Mouse (Mus musculus) spleen, adult 18-20 months (tissue): ENCODE data around the gene Gmeb2.

Experiments used
- DNase-seq, 2 experiments: peaks; one replicate each; pipeline ENCODE4 v3.0.0; 2022; ENCODE audit warnings: mixed read lengths in 2 of 2

The Gmeb2 gene

DNA sequence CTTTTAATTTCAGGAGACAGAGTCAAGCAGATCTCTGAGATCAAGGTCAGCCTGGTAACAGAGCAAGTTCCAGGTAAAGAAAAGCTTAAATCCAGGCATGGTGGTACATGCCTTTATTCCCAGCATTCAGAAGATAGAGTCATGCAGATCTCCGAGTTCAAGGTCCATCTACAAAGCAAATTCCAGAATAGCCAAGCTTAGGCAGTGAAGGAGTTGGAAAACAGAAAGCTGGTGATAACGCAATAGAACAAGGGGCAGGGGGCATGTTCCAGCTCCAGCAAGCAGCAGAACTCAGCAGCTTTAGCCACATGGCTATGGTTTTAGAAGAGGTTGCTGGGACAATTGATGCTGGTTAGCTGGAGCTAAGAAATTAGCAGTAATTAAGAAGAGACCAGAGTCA is 62.8 kb downstream of the Gmeb2 start:
- no peak for DNase-seq

DNA sequence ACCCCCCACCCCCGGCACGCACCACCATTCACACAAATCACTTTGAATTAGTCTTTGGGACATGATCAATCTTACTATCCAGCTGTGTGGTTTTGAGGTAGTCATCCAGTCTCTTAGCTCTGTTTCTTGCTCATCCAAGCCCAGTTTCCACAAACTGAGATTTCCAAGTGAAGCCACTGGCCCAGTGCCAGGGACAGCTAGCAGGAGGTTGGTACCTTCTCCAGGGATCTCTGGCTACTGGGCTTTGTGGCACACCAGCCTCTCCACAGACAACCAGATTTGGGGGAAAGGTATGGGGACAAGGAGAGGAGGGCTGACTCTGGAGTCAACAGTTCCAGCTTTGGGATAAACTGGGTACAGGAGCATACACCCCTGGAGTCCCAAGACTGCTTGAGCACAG is 67.5 kb downstream of the Gmeb2 start:
- no peak for DNase-seq

DNA sequence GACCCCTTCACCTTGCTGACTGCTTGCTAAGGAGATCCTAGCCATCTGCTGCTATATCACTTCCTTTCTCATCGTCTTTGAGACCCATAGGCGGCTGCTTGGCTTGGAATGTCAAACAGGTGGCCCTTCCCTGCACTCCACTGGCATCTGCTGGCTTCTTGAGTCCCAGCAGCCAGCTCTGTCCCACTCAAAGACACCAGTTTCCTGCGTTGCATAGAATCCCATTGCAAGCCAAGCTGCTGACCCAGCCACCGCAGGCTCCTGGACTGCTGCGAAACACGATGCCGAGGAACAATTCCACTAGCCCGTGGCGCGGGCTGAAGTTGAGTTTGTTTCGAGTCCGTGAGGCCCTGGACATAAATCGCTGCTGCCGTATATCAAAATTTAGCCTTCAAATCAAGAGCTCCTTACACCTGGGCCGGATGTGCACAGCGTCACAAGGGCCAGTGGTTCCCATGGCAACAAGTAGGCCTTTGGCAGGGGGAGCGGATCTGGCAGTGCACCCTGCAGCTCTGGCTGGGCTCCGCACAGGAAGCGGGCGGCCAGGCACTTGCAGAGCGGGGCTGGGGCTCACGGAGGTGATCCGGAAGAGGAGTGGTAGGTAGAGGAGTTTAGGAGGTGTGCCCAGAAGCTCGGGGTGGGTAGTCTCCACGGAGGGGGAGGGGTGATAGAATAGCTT is 68.2 kb downstream of the Gmeb2 start, which contains the start of gene Fndc11:
TSS of gene Fndc11 (plus strand) at position 476 of the 679 bp plus-strand sequence.
- peak; percentile 77 to 90 for DNase-seq

DNA sequence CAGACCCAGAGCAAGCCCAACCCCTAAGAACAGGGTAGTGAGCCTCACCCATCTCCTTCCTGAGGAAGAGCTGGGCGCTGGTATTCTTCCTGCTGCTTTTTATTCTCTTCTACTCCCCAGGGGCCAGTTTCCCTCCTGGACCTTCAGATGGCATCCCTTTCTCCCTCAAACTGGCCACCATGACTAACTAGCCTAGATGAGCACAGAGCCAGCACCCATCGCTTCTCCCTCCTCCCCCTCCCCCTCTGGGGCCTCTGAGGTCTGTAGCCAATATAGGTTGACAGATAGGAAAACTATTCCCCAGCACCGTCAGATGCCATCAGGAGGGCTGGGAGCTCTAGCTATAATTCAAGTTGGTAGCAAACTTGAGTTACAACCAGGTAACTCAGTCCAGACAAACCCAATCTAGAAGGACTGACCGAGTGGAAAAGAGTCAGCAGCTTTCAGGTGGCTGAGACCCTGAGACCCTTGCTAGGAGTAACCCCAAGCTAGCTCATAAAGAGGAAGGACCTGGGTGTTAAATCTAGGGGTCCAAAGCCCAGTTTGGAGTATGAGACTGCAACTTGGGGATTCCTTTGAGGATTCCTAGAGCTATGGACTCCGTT is 68.9 kb downstream of the Gmeb2 start:
- no peak for DNase-seq

DNA sequence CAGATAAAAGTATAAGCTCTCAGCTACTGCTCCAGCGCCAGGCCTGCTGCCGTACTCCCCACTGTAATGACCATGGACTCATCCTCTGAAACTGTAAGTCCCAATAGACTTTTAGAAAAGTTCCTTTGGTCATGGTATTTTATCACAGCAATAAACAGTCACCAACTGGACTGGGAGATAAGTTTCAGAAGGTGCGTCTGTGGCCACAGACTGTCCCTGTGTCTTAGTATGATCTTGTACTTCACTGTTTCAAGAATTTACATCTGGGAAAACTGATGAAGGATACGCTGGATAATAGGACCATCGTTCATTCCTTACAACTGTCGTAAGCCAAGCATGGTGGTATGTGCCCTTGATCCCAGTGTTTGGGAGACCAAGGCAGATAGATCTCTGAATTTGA is 71.8 kb downstream of the Gmeb2 start:
- DNase-seq: no peak

DNA sequence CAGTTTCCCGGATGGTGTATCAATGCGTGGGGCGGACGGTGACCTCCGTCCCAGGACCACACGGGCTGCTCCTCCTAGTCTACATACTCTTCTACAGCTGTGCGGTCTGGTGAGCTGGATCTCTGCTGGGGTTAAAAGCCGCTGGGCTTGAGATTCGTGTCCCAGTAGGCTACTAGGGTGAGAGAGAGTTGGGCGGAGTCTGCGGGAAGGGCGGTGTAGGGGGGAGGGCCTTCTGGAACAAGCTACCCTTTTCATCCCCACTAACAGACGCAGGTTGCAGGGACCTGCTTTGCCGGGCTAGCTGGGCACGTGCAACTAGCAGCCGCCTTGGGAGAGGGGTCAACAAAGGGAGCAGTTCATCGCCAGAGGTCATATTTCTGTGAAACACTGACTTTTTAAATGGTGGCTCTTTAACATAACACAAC is 74.8 kb downstream of the Gmeb2 start, which contains the start of gene Srms:
TSS of gene Srms (minus strand) at position 165 of the 425 bp plus-strand sequence.
- peak in 1 of 2 experiments; percentile 59 for DNase-seq

DNA sequence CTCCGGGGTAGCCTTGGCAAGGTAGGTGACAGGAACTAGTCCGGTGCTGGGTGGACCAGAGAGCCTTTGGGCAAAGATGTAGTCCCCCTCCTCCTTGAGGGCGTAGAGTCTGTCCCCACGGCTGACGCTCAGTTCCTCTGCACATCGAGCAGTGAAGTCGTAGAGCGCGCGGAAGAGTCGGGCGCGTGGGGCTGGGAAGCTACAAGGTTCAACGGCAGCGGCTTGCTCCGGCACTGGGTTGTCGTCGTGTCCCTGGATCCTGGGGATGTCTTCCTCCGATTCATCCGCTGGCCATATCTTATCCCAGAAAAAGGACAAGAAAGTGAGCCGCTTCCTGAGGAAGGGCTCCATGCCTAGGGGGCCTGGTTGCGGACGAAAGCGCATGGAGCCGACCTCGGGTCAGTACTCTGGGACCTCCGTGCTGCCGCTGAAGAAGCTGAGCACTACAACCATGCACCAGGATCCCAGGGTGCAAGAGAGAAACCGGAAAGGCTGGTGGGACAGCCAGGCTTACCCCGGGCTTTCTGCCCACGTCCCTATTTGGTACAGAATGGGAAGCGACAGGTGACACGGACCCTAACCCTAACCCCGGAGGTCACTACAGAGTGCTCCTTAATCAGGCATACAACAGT is 75.3 kb downstream of the Gmeb2 start:
- DNase-seq: peak in 1 of 2 experiments; percentile 42

DNA sequence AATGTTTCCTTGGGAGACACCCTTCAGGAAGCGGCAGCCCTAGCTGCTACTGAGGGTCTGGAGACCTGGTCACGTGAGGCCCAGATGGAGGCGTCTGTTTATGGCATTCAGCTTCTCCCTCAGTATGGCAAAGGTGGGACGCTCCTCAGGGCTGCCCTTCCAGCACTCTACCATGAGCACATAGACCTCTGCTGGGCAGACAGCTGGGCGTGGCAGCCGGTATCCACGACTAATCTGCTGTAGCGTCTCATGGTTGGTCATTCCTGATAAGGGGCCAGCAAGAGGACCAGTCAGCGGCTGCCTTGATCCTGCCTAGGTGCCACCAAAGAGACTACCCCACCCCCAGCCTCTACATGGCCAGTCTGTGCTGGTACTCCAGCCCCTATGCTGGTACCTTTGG is 81.7 kb downstream of the Gmeb2 start:
- DNase-seq: no peak

DNA sequence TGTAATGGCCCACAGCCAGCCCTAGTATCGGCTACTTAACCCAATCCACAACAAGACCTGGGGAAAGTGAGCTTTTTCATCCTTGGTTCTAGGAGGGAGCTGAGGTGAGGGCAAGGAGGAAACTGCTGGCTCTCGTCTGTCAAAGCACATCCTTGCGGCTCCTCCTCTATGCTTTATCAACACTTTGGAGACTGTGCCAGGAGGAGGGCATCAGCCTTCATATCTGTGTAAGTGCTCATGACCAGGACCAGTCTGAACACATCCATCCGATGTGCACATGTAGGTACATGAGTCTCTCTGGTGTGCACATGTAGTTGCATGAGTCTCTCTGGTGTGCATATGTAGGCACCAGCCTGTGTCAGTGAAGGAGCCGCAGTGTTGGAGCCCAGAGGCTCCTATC is 82.2 kb downstream of the Gmeb2 start:
- no peak for DNase-seq

DNA sequence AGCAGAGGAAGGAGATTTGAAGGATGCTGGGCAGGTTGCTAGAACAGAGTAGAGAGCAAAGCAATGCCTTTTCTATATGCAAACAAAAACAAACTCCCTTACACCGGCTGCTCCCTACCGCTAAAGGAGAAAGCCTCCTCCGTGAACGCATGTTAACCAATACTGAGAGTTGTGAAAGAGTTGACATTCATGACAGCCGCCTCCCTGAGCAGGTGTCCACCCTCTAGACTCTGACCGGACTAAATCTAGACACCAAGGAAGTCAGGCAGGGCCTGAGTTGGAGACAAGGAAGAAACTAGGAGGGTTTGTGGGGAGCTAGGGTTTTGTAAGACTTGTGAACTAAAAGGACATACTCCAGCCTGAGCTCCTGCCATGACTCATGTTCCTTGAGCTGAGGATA is 84.9 kb downstream of the Gmeb2 start:
- DNase-seq: no peak

DNA sequence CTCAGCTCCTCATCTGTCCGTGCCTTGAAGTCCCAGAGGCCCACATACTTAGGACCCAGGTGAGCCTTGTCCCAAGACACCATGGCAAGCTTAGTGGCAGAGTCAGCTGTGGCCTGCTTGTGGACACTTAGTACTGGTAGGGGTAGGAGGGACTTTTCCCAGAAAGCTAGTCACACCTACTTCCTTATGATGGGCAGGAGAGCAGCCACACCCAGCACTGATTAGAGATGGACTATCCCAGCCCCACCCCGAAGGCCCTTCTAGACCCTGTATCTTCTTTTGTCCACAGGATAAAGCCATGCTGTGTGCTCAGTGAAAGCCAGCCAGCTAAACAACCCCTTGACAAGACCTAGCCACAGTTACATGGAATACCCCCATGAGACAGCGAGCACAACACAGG is 85.4 kb downstream of the Gmeb2 start, which contains the start of gene Ptk6:
TSS of gene Ptk6 (minus strand) at position 368 of the 400 bp plus-strand sequence.
- no peak for DNase-seq

DNA sequence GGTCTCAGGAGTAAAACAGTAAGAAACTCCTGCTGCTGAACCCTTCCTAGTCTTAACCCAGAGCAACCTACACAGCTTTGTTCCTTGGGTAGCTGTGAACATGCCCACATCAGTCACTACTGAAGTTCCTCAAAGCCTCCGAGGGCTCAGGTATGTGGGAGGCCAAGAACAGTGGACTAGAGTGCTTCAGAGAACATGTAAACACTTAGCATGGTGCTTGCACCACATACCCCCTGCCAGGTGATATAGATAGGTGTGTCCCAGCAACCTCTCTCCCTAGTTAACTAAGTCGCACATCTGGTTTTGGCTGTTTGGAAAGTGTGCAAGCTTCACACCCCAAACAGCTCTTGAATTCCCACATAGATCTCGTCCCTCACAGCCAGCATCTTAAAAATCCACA is 86.2 kb downstream of the Gmeb2 start:
- no peak for DNase-seq
